Mouse (Mus musculus) spleen, adult 2 months (tissue): ENCODE measurements around the gene Sema5a.

Experiments used
- CTCF ChIP-seq: fragments of 200-500 bp; IDR thresholded peaks from 2 replicates; pipeline ENCODE4 v1.5.1; 2011; ENCODE audit warnings: mild to moderate bottlenecking, inconsistent platforms; ENCODE audit not compliant: insufficient read depth, insufficient read length, insufficient replicate concordance; ENCODE audit errors: extremely low read depth
- POLR2A ChIP-seq: fragments of 200-500 bp; IDR thresholded peaks from 2 replicates; pipeline ENCODE4 v1.6.1; 2011; ENCODE audit warnings: low read depth, low read length, inconsistent platforms

DNA sequence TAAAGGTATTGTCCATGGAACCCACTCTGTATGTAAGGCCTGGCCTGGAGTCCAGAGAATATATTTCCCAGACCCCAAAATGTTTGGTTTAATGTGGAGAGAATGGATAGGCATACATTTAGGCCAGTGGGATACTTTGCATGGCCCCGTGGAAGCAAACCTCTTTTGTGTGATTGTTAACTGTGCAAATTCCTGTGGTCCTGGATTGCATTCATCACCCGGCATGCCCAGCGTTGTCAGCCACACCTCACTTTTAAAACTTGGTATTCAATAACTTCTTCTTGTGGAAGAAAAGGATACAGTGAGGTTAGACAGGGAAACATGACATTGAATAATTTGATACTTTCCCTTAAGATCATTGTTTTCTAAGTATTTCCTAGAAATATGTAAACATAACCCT is 46.4 kb downstream of the Sema5a start:
- TF ChIP-seq POLR2A (no peak), CTCF (no peak)
